9 mouse cellular contexts compared by ENCODE assay signal in genomic region chr19:41850719-41851543, GRCm38 (mm10). TPM values are rescaled to one million over a fixed set of nuclear protein-coding genes. Genes with fewer than 3 reads are reported as not detected.
DNase-seq lines count a peak whose midpoint lies in the region; ATAC-seq and TF ChIP-seq lines count a peak whose summit lies in the region.
"Had no signal": no experiment of that assay in that cellular context is flagged by ENCODE, and none has a peak within 500 bp of the region (broad histone marks: within the 10 kb centered on the region; RNA-seq: fewer than 3 reads in every experiment).

No protein-coding gene starts in this region.

- no peak overlapping the region for H3K4me3 ChIP-seq in CH12.LX (replicated peaks in 1 of 3; ENCODE audit: low read depth in 2 of 3, low read length in 2 of 3, poor library complexity in 1 of 3)
- H3K4me3 ChIP-seq in forebrain, embryonic 16.5 days (replicated peaks; ENCODE audit: low read length): no peak overlapping the region
- peak overlapping the region; percentile 4; the same call in 1 of the 2 replicates for H3K4me3 ChIP-seq in midbrain, embryonic 12.5 days
- no peak overlapping the region for H3K4me3 ChIP-seq in thymus, adult 2 months (ENCODE audit: control insufficient read depth, insufficient read depth, low read length)
- H3K4me3 ChIP-seq: left cerebral cortex, adult 2 months had no signal

- no peak for TF ChIP-seq EP300 in CH12.LX (IDR thresholded peaks at IDR 0.05; ENCODE audit: low read length)

- H3K9me3 ChIP-seq in CH12.LX (replicated peaks; ENCODE audit: low read length): peaks cover 10% of the 10 kb centered on the region
- H3K9me3 ChIP-seq in forebrain, embryonic 16.5 days (ENCODE audit: control insufficient read depth, low read length): no peaks in the 10 kb centered on the region
- no peaks in the 10 kb centered on the region for H3K9me3 ChIP-seq in midbrain, embryonic 12.5 days

- no peak overlapping the region for H3K27ac ChIP-seq in CH12.LX (ENCODE audit: insufficient read depth, low read depth)
- H3K27ac ChIP-seq in forebrain, embryonic 16.5 days (ENCODE audit: low read length): peak overlapping the region; percentile 71
- peak overlapping the region; percentile 77 for H3K27ac ChIP-seq in midbrain, embryonic 12.5 days (replicated peaks)
- H3K27ac ChIP-seq in thymus, adult 2 months (ENCODE audit: control insufficient read depth, insufficient read depth, low read length): no peak overlapping the region
- H3K27ac ChIP-seq: left cerebral cortex, adult 2 months had no signal

- in situ Hi-C loops in CH12.LX (cut with MboI; ENCODE audit: low pct_ligation_motif_present, low pct_unique_long_range_greater_than_20kb, low sequenced_read_pairs): no loop called here

- 9% methylated on average over 14 of the region's 14 CpGs for WGBS in forebrain, embryonic 16.5 days
- 15% methylated on average over 14 of the region's 14 CpGs for WGBS in midbrain, embryonic 12.5 days
- WGBS in thymus, adult 2 months: 44% methylated on average over 14 of the region's 14 CpGs

- dilution Hi-C loops in CH12.LX (cut with MboI; ENCODE audit: extremely low pct_ligation_motif_present, extremely low pct_unique_long_range_greater_than_20kb, low sequenced_read_pairs): no loop called here

- TF ChIP-seq CTCF in CH12.LX (conservative IDR thresholded peaks at IDR 0.05 in 1 of 2, IDR thresholded peaks at IDR 0.05 in 1 of 2; ENCODE audit: low read depth in 2 of 2, low read length in 2 of 2): no peak
- no peak for TF ChIP-seq CTCF in thymus, adult 2 months (IDR thresholded peaks at IDR 0.05; ENCODE audit: borderline replicate concordance, control insufficient read depth, extremely low read depth, insufficient read depth, low read length, poor library complexity)

- peak overlapping the region; percentile 78 for H3K4me2 ChIP-seq in CH12.LX (ENCODE audit: insufficient read depth, low read depth, poor library complexity, severe bottlenecking)
- H3K4me2 ChIP-seq in forebrain, embryonic 16.5 days (ENCODE audit: low read length): peak overlapping the region; percentile 2; the same call in 1 of the 2 replicates
- H3K4me2 ChIP-seq in midbrain, embryonic 12.5 days (replicated peaks): peak overlapping the region; percentile 38

- no peaks in the 10 kb centered on the region for H3K79me2 ChIP-seq in CH12.LX (replicated peaks; ENCODE audit: control insufficient read depth, extremely low read depth, insufficient read depth, poor library complexity, severe bottlenecking)

- peaks cover 15% of the 10 kb centered on the region for H3K27me3 ChIP-seq in CH12.LX (replicated peaks)
- H3K27me3 ChIP-seq in forebrain, embryonic 16.5 days (replicated peaks; ENCODE audit: control insufficient read depth, insufficient read depth, low read length): no peaks in the 10 kb centered on the region
- no peaks in the 10 kb centered on the region for H3K27me3 ChIP-seq in midbrain, embryonic 12.5 days
- H3K27me3 ChIP-seq in thymus, adult 2 months (ENCODE audit: control insufficient read depth, insufficient read depth, low read length): no peaks in the 10 kb centered on the region

- peaks cover 0 to 14% of the 10 kb centered on the region in 2 experiments; a peak in 2 of 4 replicates for H3K4me1 ChIP-seq in CH12.LX (ENCODE audit: control insufficient read depth in 1 of 2, insufficient read depth in 2 of 2)
- peaks cover 23% of the 10 kb centered on the region for H3K4me1 ChIP-seq in forebrain, embryonic 16.5 days (replicated peaks; ENCODE audit: control insufficient read depth, insufficient read depth, low read length)
- H3K4me1 ChIP-seq in midbrain, embryonic 12.5 days: peaks cover 32% of the 10 kb centered on the region
- H3K4me1 ChIP-seq in thymus, adult 2 months (replicated peaks; ENCODE audit: control insufficient read depth, insufficient read depth, low read length): peaks cover 8% of the 10 kb centered on the region

- H3K9ac ChIP-seq in CH12.LX (ENCODE audit: insufficient read depth, low read depth): no peak overlapping the region
- H3K9ac ChIP-seq in forebrain, embryonic 16.5 days (replicated peaks; ENCODE audit: low read depth, low read length): 0 out of 2 replicates have a peak overlapping the region, but pooled peaks have one; percentile 23
- peak overlapping the region; percentile 34; the same call in 1 of the 2 replicates for H3K9ac ChIP-seq in midbrain, embryonic 12.5 days (replicated peaks)

- TF ChIP-seq POLR2A in CH12.LX (IDR thresholded peaks at IDR 0.05; ENCODE audit: low read depth, low read length): no peak
- TF ChIP-seq POLR2A in thymus, adult 2 months (IDR thresholded peaks at IDR 0.05; ENCODE audit: control insufficient read depth, extremely low read depth, insufficient read depth, low read length, poor library complexity): no peak

- no peak for TF ChIP-seq RAD21 in CH12.LX (IDR thresholded peaks at IDR 0.05; ENCODE audit: low read depth, low read length)

- DNase-seq in CH12.LX (ENCODE audit: extremely low read depth) (no peak), MN1 (ENCODE audit: low spot score) (peak; percentile 17)
- no peak for DNase-seq in thymus, adult 2 months
- DNase-seq in cerebellum, adult 9-11 months: no peak
- DNase-seq: adrenal gland, adult 8-10 months had no signal

- no peaks in the 10 kb centered on the region for H3K36me3 ChIP-seq in CH12.LX (replicated peaks in 1 of 2; ENCODE audit: control insufficient read depth in 1 of 2, insufficient read depth in 1 of 2, low read length in 1 of 2)
- H3K36me3 ChIP-seq in forebrain, embryonic 16.5 days (ENCODE audit: control insufficient read depth, insufficient read depth): no peaks in the 10 kb centered on the region
- H3K36me3 ChIP-seq in midbrain, embryonic 12.5 days: no peaks in the 10 kb centered on the region
- H3K36me3 ChIP-seq in thymus, adult 2 months (ENCODE audit: control insufficient read depth, insufficient read depth, low read length): no peaks in the 10 kb centered on the region

- no peak for ATAC-seq in forebrain, embryonic 16.5 days
- no peak for ATAC-seq in midbrain, embryonic 12.5 days (ENCODE audit: low FRiP score, low read depth)
- no peak for ATAC-seq in erythroblast, adult 5-6 weeks (replicated peaks; ENCODE audit: low FRiP score, poor library complexity, severe bottlenecking)

TF ChIP-seq in CH12.LX, 34 proteins besides CTCF, POLR2A, EP300 and RAD21 (continues in another document):
- TF ChIP-seq SMC3 (IDR thresholded peaks at IDR 0.05; ENCODE audit: low read depth, low read length) (no peak), MAFK (IDR thresholded peaks at IDR 0.05; ENCODE audit: insufficient replicate concordance, low read length) (no peak), MEF2A (IDR thresholded peaks at IDR 0.05; ENCODE audit: borderline replicate concordance, low read depth, low read length) (no peak), USF1 (IDR thresholded peaks at IDR 0.05; ENCODE audit: low read depth, low read length) (no peak), JUN (IDR thresholded peaks at IDR 0.05; ENCODE audit: insufficient read depth, low read depth, low read length) (no peak), TCF12 (IDR thresholded peaks at IDR 0.05; ENCODE audit: low read depth, low read length) (no peak), ETS1 (conservative IDR thresholded peaks at IDR 0.05; ENCODE audit: low read depth, low read length) (no peak), JUND (conservative IDR thresholded peaks at IDR 0.05; ENCODE audit: low read depth, low read length) (no peak), MYC (IDR thresholded peaks at IDR 0.05; ENCODE audit: low read depth, low read length) (no peak), CHD2 (IDR thresholded peaks at IDR 0.05; ENCODE audit: low read length) (no peak), HCFC1 (IDR thresholded peaks at IDR 0.05; ENCODE audit: low read depth, low read length) (no peak)

RNA-seq across cellular contexts. Expression of gene Frat2, which starts 3.0 kb away (rescaled TPM):
- 0.67 and 1.0 TPM in 2 replicates for total RNA-seq in CH12.LX (2012; rRNA removed)
- total RNA-seq in CH12.LX (2014; rRNA removed): 0.55 and 0.68 TPM in 2 replicates
- polyA plus RNA-seq in CH12.LX (2012; ENCODE audit: insufficient read length, low read depth): 1.2 and 1.3 TPM in 2 replicates
- 10.4 and 12.2 TPM in 2 replicates for polyA plus RNA-seq in forebrain, embryonic 16.5 days (2015; fragmentation: Nextera tagmentation; extraction: Ambion mirVana)
- polyA plus RNA-seq in midbrain, embryonic 12.5 days (2016; fragmentation: Nextera tagmentation; extraction: Ambion mirVana): 15.1 and 15.8 TPM in 2 replicates
- polyA plus RNA-seq in thymus, adult 2 months (2012; rRNA removed): 27.4 and 44.5 TPM in 2 replicates
- total RNA-seq in erythroblast, adult 5-6 weeks (2015; ENCODE audit: low replicate concordance): 2.3 and 4.8 TPM in 2 replicates
- total RNA-seq in erythroblast, adult 5-6 weeks (2017; ENCODE audit: low replicate concordance): 3.6 and 11.0 TPM in 2 replicates

RNA-seq across cellular contexts. Expression of gene Frat1, which starts 21.2 kb away (rescaled TPM):
- total RNA-seq in CH12.LX (2012; rRNA removed) (0.80 and 2.0 TPM in 2 replicates), CH12.LX (2014; rRNA removed) (0.70 and 0.96 TPM in 2 replicates)
- polyA plus RNA-seq in CH12.LX (2012; ENCODE audit: insufficient read length, low read depth): 0.64 and 0.94 TPM in 2 replicates
- polyA plus RNA-seq in forebrain, embryonic 16.5 days (2015; fragmentation: Nextera tagmentation; extraction: Ambion mirVana): 28.9 and 31.9 TPM in 2 replicates
- 15.5 and 18.6 TPM in 2 replicates for polyA plus RNA-seq in midbrain, embryonic 12.5 days (2016; fragmentation: Nextera tagmentation; extraction: Ambion mirVana)
- 15.4 and 26.4 TPM in 2 replicates for polyA plus RNA-seq in thymus, adult 2 months (2012; rRNA removed)
- 0.77 and 3.1 TPM in 2 replicates for total RNA-seq in erythroblast, adult 5-6 weeks (2015; ENCODE audit: low replicate concordance)
- total RNA-seq in erythroblast, adult 5-6 weeks (2017; ENCODE audit: low replicate concordance): 2.1 and 5.3 TPM in 2 replicates

RNA-seq across cellular contexts. Expression of gene Rrp12, which starts 45.0 kb away (rescaled TPM):
- total RNA-seq in CH12.LX (2012; rRNA removed) (42.5 and 58.0 TPM in 2 replicates), CH12.LX (2014; rRNA removed) (20.1 and 22.0 TPM in 2 replicates)
- polyA plus RNA-seq in CH12.LX (2012; ENCODE audit: insufficient read length, low read depth): 62.4 and 64.3 TPM in 2 replicates
- 19.5 and 21.0 TPM in 2 replicates for polyA plus RNA-seq in forebrain, embryonic 16.5 days (2015; fragmentation: Nextera tagmentation; extraction: Ambion mirVana)
- 22.8 and 22.9 TPM in 2 replicates for polyA plus RNA-seq in midbrain, embryonic 12.5 days (2016; fragmentation: Nextera tagmentation; extraction: Ambion mirVana)
- 9.7 and 10.9 TPM in 2 replicates for polyA plus RNA-seq in thymus, adult 2 months (2012; rRNA removed)
- 0.63 and 2.9 TPM in 2 replicates for total RNA-seq in erythroblast, adult 5-6 weeks (2015; ENCODE audit: low replicate concordance)
- 2.4 and 2.6 TPM in 2 replicates for total RNA-seq in erythroblast, adult 5-6 weeks (2017; ENCODE audit: low replicate concordance)

RNA-seq across cellular contexts. Expression of gene Arhgap19, which starts 49.1 kb away (rescaled TPM):
- 20.4 TPM in 2 replicates for total RNA-seq in CH12.LX (2012; rRNA removed)
- total RNA-seq in CH12.LX (2014; rRNA removed): 36.8 and 37.9 TPM in 2 replicates
- polyA plus RNA-seq in CH12.LX (2012; ENCODE audit: insufficient read length, low read depth): 27.8 and 30.1 TPM in 2 replicates
- 8.5 and 10.8 TPM in 2 replicates for polyA plus RNA-seq in forebrain, embryonic 16.5 days (2015; fragmentation: Nextera tagmentation; extraction: Ambion mirVana)
- polyA plus RNA-seq in midbrain, embryonic 12.5 days (2016; fragmentation: Nextera tagmentation; extraction: Ambion mirVana): 27.8 and 29.5 TPM in 2 replicates
- polyA plus RNA-seq in thymus, adult 2 months (2012; rRNA removed): 18.8 and 23.0 TPM in 2 replicates
- total RNA-seq in erythroblast, adult 5-6 weeks (2015; ENCODE audit: low replicate concordance): 17.5 and 28.6 TPM in 2 replicates
- total RNA-seq in erythroblast, adult 5-6 weeks (2017; ENCODE audit: low replicate concordance): 28.1 and 28.3 TPM in 2 replicates

Comparison
In these comparisons a context has a peak if more than half of its experiments do, and no peak if none do; other contexts are left out.
1. H3K27ac ChIP-seq: peak in forebrain, embryonic 16.5 days (single experiment) and midbrain, embryonic 12.5 days (single experiment); none in CH12.LX (single experiment) and thymus, adult 2 months (single experiment).
2. H3K4me2 ChIP-seq: peak in every context shown above with its lines; median percentile 78 in CH12.LX; 38 in midbrain, embryonic 12.5 days; 2 in forebrain, embryonic 16.5 days.